Mouse (Mus musculus): ENCODE data around the gene Tatdn3. TPM values are rescaled to one million over a fixed set of nuclear protein-coding genes. Genes with fewer than 3 reads are reported as not detected.

The Tatdn3 gene
- total and polyA plus RNA-seq, 3 experiments = 12.7 to 17.2 (median 12.9) TPM

- in situ Hi-C loops (cut with MboI; ENCODE audit: low pct_ligation_motif_present, low pct_unique_long_range_greater_than_20kb, low sequenced_read_pairs) (no loop called here), dilution Hi-C loops (cut with MboI; ENCODE audit: extremely low pct_ligation_motif_present, extremely low pct_unique_long_range_greater_than_20kb, low sequenced_read_pairs) (no loop called here)
- H3K9ac ChIP-seq (ENCODE audit: insufficient read depth, low read depth) = peak overlapping the region; percentile 54
- no peak for TF ChIP-seq HCFC1 (IDR thresholded peaks at IDR 0.05; ENCODE audit: low read depth, low read length)
- TF ChIP-seq ZKSCAN1 (IDR thresholded peaks at IDR 0.05; ENCODE audit: borderline replicate concordance, low read depth, low read length) = no peak
- no peak for TF ChIP-seq GABPA (IDR thresholded peaks at IDR 0.05; ENCODE audit: insufficient replicate concordance, low read depth, low read length)
- TF ChIP-seq ZNF384 (IDR thresholded peaks at IDR 0.05; ENCODE audit: low read depth, low read length) = no peak
- TF ChIP-seq MAFK (IDR thresholded peaks at IDR 0.05; ENCODE audit: insufficient replicate concordance, low read length) = no peak
- TF ChIP-seq ELF1 (IDR thresholded peaks at IDR 0.05; ENCODE audit: low read depth, low read length) = no peak
- no peak for TF ChIP-seq KAT2A (IDR thresholded peaks at IDR 0.05; ENCODE audit: insufficient replicate concordance, low read length)
- no peak for TF ChIP-seq MXI1 (IDR thresholded peaks at IDR 0.05; ENCODE audit: low read depth, low read length)
- TF ChIP-seq TBP (conservative IDR thresholded peaks at IDR 0.05; ENCODE audit: low read depth, low read length) = no peak
- TF ChIP-seq PAX5 (IDR thresholded peaks at IDR 0.05; ENCODE audit: low read length) = no peak
- TF ChIP-seq MAZ (IDR thresholded peaks at IDR 0.05; ENCODE audit: low read depth, low read length) = no peak
- peaks cover 9 to 38% of the 10 kb centered on the region in 2 experiments for H3K4me1 ChIP-seq (ENCODE audit: control insufficient read depth in 1 of 2, insufficient read depth in 2 of 2)
- peak overlapping the region; percentile 96 for H3K4me2 ChIP-seq (ENCODE audit: insufficient read depth, low read depth, poor library complexity, severe bottlenecking)
- H3K27me3 ChIP-seq (replicated peaks) = no peaks in the 10 kb centered on the region
- H3K79me2 ChIP-seq (replicated peaks; ENCODE audit: control insufficient read depth, extremely low read depth, insufficient read depth, poor library complexity, severe bottlenecking) = peaks cover 39% of the 10 kb centered on the region
- DNase-seq (ENCODE audit: extremely low read depth) = no peak
- H3K27ac ChIP-seq (ENCODE audit: insufficient read depth, low read depth) = no peak overlapping the region
- H3K4me3 ChIP-seq (replicated peaks in 1 of 3; ENCODE audit: low read depth in 2 of 3, low read length in 2 of 3, poor library complexity in 1 of 3) = peak overlapping the region; percentile 93 to 99 (median 97)
- H3K9me3 ChIP-seq (replicated peaks; ENCODE audit: low read length) = no peaks in the 10 kb centered on the region
- peaks cover 29 to 47% of the 10 kb centered on the region in 2 experiments for H3K36me3 ChIP-seq (replicated peaks in 1 of 2; ENCODE audit: control insufficient read depth in 1 of 2, insufficient read depth in 1 of 2, low read length in 1 of 2)
Observed at GRCm38 (mm10) chr1:191063700-191064099, 968 bp upstream of the Tatdn3 start.

- H3K4me3 ChIP-seq (replicated peaks in 1 of 3; ENCODE audit: low read depth in 2 of 3, low read length in 2 of 3, poor library complexity in 1 of 3) = peak overlapping the region; percentile 85 to 99 (median 97)
- H3K9ac ChIP-seq (ENCODE audit: insufficient read depth, low read depth) = peak overlapping the region; percentile 86
- no peak for DNase-seq (ENCODE audit: extremely low read depth)
- TF ChIP-seq ETS1 (conservative IDR thresholded peaks at IDR 0.05; ENCODE audit: low read depth, low read length) (no peak), ZNF384 (IDR thresholded peaks at IDR 0.05; ENCODE audit: low read depth, low read length) (no peak), MXI1 (IDR thresholded peaks at IDR 0.05; ENCODE audit: low read depth, low read length) (no peak)
- H3K4me1 ChIP-seq (ENCODE audit: control insufficient read depth in 1 of 2, insufficient read depth in 2 of 2) = peaks cover 9 to 38% of the 10 kb centered on the region in 2 experiments
- H3K36me3 ChIP-seq (replicated peaks in 1 of 2; ENCODE audit: control insufficient read depth in 1 of 2, insufficient read depth in 1 of 2, low read length in 1 of 2) = peaks cover 26 to 44% of the 10 kb centered on the region in 2 experiments
- in situ Hi-C loops (cut with MboI; ENCODE audit: low pct_ligation_motif_present, low pct_unique_long_range_greater_than_20kb, low sequenced_read_pairs) = no loop called here
- H3K4me2 ChIP-seq (ENCODE audit: insufficient read depth, low read depth, poor library complexity, severe bottlenecking) = peak overlapping the region; percentile 68
- no peaks in the 10 kb centered on the region for H3K27me3 ChIP-seq (replicated peaks)
- H3K27ac ChIP-seq (ENCODE audit: insufficient read depth, low read depth) = no peak overlapping the region
- H3K9me3 ChIP-seq (replicated peaks; ENCODE audit: low read length) = no peaks in the 10 kb centered on the region
- peaks cover 32% of the 10 kb centered on the region for H3K79me2 ChIP-seq (replicated peaks; ENCODE audit: control insufficient read depth, extremely low read depth, insufficient read depth, poor library complexity, severe bottlenecking)
- dilution Hi-C loops (cut with MboI; ENCODE audit: extremely low pct_ligation_motif_present, extremely low pct_unique_long_range_greater_than_20kb, low sequenced_read_pairs) = no loop called here
Observed at GRCm38 (mm10) chr1:191062241-191062780, 421 bp downstream of the Tatdn3 start.

- H3K9me3 ChIP-seq (replicated peaks; ENCODE audit: low read length) = no peaks in the 10 kb centered on the region
- H3K4me2 ChIP-seq (ENCODE audit: insufficient read depth, low read depth, poor library complexity, severe bottlenecking) = no peak overlapping the region
- DNase-seq (ENCODE audit: extremely low read depth) = no peak
- no peak for TF ChIP-seq ETS1 (conservative IDR thresholded peaks at IDR 0.05; ENCODE audit: low read depth, low read length)
- TF ChIP-seq MXI1 (IDR thresholded peaks at IDR 0.05; ENCODE audit: low read depth, low read length) = no peak
- no peak for TF ChIP-seq RCOR1 (conservative IDR thresholded peaks at IDR 0.05; ENCODE audit: low read depth, low read length)
- no peak for TF ChIP-seq POLR2A (IDR thresholded peaks at IDR 0.05; ENCODE audit: low read depth, low read length)
- no peak for TF ChIP-seq CHD1 (IDR thresholded peaks at IDR 0.05; ENCODE audit: low read depth, low read length)
- TF ChIP-seq JUND (conservative IDR thresholded peaks at IDR 0.05; ENCODE audit: low read depth, low read length) = no peak
- TF ChIP-seq UBTF (IDR thresholded peaks at IDR 0.05; ENCODE audit: low read depth, low read length) = no peak
- TF ChIP-seq SIN3A (IDR thresholded peaks at IDR 0.05; ENCODE audit: low read length) = no peak
- no peak for TF ChIP-seq MAZ (IDR thresholded peaks at IDR 0.05; ENCODE audit: low read depth, low read length)
- TF ChIP-seq NRF1 (IDR thresholded peaks at IDR 0.05; ENCODE audit: low read depth, low read length) = no peak
- peak; percentile 5; the same call in 1 of the 2 replicates for TF ChIP-seq RAD21 (IDR thresholded peaks at IDR 0.05; ENCODE audit: low read depth, low read length)
- TF ChIP-seq MYC (IDR thresholded peaks at IDR 0.05; ENCODE audit: low read depth, low read length) = no peak
- TF ChIP-seq PAX5 (IDR thresholded peaks at IDR 0.05; ENCODE audit: low read length) = no peak
- TF ChIP-seq CTCF (conservative IDR thresholded peaks at IDR 0.05 in 1 of 2, IDR thresholded peaks at IDR 0.05 in 1 of 2; ENCODE audit: low read depth in 2 of 2, low read length in 2 of 2) = peak in 1 of 2 experiments; percentile 31; a peak in 1 of 4 replicates
- in situ Hi-C loops (cut with MboI; ENCODE audit: low pct_ligation_motif_present, low pct_unique_long_range_greater_than_20kb, low sequenced_read_pairs) (no loop called here), dilution Hi-C loops (cut with MboI; ENCODE audit: extremely low pct_ligation_motif_present, extremely low pct_unique_long_range_greater_than_20kb, low sequenced_read_pairs) (no loop called here)
- H3K9ac ChIP-seq (ENCODE audit: insufficient read depth, low read depth) = no peak overlapping the region
- no peaks in the 10 kb centered on the region for H3K79me2 ChIP-seq (replicated peaks; ENCODE audit: control insufficient read depth, extremely low read depth, insufficient read depth, poor library complexity, severe bottlenecking)
- H3K27me3 ChIP-seq (replicated peaks) = no peaks in the 10 kb centered on the region
- H3K27ac ChIP-seq (ENCODE audit: insufficient read depth, low read depth) = no peak overlapping the region
- no peak overlapping the region for H3K4me3 ChIP-seq (replicated peaks in 1 of 3; ENCODE audit: low read depth in 2 of 3, low read length in 2 of 3, poor library complexity in 1 of 3)
- peaks cover 4 to 57% of the 10 kb centered on the region in 2 experiments for H3K36me3 ChIP-seq (replicated peaks in 1 of 2; ENCODE audit: control insufficient read depth in 1 of 2, insufficient read depth in 1 of 2, low read length in 1 of 2)
- H3K4me1 ChIP-seq (ENCODE audit: control insufficient read depth in 1 of 2, insufficient read depth in 2 of 2) = peaks cover 2 to 17% of the 10 kb centered on the region in 2 experiments
Observed at GRCm38 (mm10) chr1:191057461-191057860, 5.3 kb downstream of the Tatdn3 start.
